Mouse (Mus musculus): ENCODE data around the gene Rnf220.

The Rnf220 gene

GRCm38 (mm10) chr4:117487471-117487870 is 9.4 kb downstream of the Rnf220 start:
- DNase-seq, result no peak

GRCm38 (mm10) chr4:117486188-117486587 is 10.7 kb downstream of the Rnf220 start:
- no peak for DNase-seq

- DNase-seq, result peak; percentile 35
These were observed 11.6 kb downstream of the Rnf220 start for GRCm38 (mm10) chr4:117485045-117485780.

GRCm38 (mm10) chr4:117484256-117485044 is 12.4 kb downstream of the Rnf220 start:
- DNase-seq, result peak; percentile 50

- DNase-seq, result peak; percentile 21
These were observed 13.0 kb downstream of the Rnf220 start for GRCm38 (mm10) chr4:117483931-117484255.

- DNase-seq, result no peak
These were observed 14.7 kb downstream of the Rnf220 start for GRCm38 (mm10) chr4:117482103-117482502.

GRCm38 (mm10) chr4:117480611-117481445 is 16.0 kb downstream of the Rnf220 start:
- no peak for DNase-seq

GRCm38 (mm10) chr4:117479951-117480350 is 16.9 kb downstream of the Rnf220 start:
- no peak for DNase-seq

GRCm38 (mm10) chr4:117478101-117478673 is 18.7 kb downstream of the Rnf220 start:
- peak; percentile 72 for DNase-seq

GRCm38 (mm10) chr4:117477401-117477800 is 19.5 kb downstream of the Rnf220 start:
- peak; percentile 63 for DNase-seq

GRCm38 (mm10) chr4:117476777-117477176 is 20.1 kb downstream of the Rnf220 start:
- DNase-seq, result no peak

- no peak for DNase-seq
These were observed 20.5 kb downstream of the Rnf220 start for GRCm38 (mm10) chr4:117476355-117476754.

GRCm38 (mm10) chr4:117473985-117474354 is 22.9 kb downstream of the Rnf220 start:
- DNase-seq, result no peak

- no peak for DNase-seq
These were observed 23.4 kb downstream of the Rnf220 start for GRCm38 (mm10) chr4:117473291-117473984.

- no peak for DNase-seq
These were observed 27.4 kb downstream of the Rnf220 start for GRCm38 (mm10) chr4:117469471-117469870.

- no peak for DNase-seq
These were observed 28.9 kb downstream of the Rnf220 start for GRCm38 (mm10) chr4:117467936-117468335.

GRCm38 (mm10) chr4:117449151-117449550 is 47.7 kb downstream of the Rnf220 start:
- DNase-seq, result peak; percentile 29

- no peak for DNase-seq
These were observed 48.9 kb downstream of the Rnf220 start for GRCm38 (mm10) chr4:117447926-117448325.

- no peak for DNase-seq
These were observed 51.2 kb downstream of the Rnf220 start for GRCm38 (mm10) chr4:117445516-117446207.

GRCm38 (mm10) chr4:117438919-117439318 is 57.9 kb downstream of the Rnf220 start:
- no peak for DNase-seq

- no peak for DNase-seq
These were observed 58.8 kb downstream of the Rnf220 start for GRCm38 (mm10) chr4:117438064-117438463.

All from thymus, postnatal 4 days (tissue).